Mouse (Mus musculus) lung, postnatal 10 days (tissue): Measurements from ENCODE around the gene Gm5797.
"Not testable (repeated sequence)": the region's sequence is repeated elsewhere in the genome, so short reads cannot be mapped to it uniquely, and the experiment has no call there.

Experiments used
- DNase-seq: peaks from one replicate; pipeline ENCODE4 v3.0.0; 2021

Gene Gm5797

DNA sequence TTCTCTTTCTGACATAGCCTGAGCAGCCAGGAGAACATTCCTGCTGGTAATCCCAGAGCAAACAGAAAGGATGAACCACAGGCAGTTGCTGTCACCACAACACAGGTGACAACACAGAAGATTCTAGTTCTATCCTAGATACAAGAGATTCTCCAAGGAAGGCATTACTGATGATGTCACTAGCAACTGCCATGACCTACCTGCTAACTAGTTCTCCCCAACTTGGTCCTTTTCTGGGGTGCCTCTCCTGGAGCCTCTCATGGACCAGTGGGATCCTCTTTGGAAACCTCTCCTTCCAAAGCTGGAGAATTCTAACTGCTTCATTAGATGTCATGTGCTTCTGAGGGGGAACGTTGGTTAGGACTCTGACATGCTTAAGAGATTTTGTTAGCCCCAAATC lies at the start of gene Gm5797:
Gene Gm5797 (minus strand): TSS at position 101 of the 400 bp plus-strand sequence.
- DNase-seq = not testable (repeated sequence)

DNA sequence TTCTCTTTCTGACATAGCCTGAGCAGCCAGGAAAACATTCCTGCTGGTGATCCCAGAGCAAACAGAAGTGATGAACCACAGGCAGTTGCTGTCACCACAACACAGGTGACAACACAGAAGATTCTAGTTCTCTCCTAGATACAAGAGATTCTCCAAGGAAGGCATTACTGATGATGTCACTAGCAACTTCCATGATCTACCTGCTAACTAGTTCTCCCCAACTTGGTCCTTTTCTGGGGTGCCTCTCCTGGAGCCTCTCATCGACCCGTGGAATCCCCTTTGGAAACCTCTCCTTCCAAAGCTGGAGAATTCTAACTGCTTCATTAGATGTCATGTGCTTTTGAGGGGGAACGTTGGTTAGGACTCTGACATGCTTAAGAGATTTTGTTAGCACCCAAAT lies 32.8 kb upstream of the Gm5797 start, which contains the start of gene Gm8374:
Gene Gm8374 (minus strand): TSS at position 101 of the 400 bp plus-strand sequence.
- not testable (repeated sequence) for DNase-seq

DNA sequence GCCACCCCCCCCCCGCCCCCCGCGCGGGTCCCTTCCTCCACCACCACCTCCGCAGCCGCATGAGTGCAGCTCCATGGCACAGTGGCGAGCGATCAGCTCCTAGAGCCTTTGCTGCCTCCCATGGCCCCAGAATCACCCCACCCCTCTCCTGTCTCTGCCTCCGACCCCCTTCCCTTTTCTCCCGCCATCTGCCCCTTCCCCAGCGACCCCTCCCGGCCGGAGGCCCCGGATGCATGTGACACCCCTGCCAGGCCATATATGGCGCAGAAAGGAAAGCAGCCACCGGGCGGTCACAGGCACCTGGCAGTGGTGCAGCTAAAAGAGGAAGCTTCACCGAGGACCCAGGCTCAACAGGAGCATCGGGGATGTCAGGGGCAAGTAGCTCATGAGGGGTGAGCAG lies 17.1 kb downstream of the Gm5797 start:
- peak; percentile 0 for DNase-seq

DNA sequence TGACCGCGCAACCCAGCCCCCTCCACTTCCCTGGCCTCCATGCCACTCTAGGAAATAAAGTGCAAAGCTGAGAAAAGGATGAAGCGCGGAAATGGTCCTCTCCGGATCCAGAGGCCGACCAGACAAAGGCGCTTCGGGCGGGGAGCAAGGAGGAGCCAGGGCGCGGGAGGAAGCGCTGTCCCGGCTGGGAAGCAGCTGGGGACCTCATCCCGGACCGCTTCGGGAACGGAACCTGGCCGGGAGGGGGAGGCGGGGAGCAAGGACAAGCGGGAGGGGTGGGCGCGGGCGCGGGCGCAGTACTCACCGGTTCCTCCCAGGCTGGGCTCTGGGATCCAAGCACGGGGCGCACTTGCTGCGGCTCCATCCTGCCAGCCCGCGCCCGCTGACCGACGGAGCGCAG lies 17.5 kb downstream of the Gm5797 start, which contains the start of gene Gm3739:
Gene Gm3739 (minus strand): TSS at position 389 of the 400 bp plus-strand sequence.
- peak; percentile 0 for DNase-seq
